Mouse (Mus musculus): ENCODE measurements around the gene Frmd4a. TPM values are rescaled to one million over a fixed set of nuclear protein-coding genes. Genes with fewer than 3 reads are reported as not detected.
"Not testable (repeated sequence)": the region's sequence is repeated elsewhere in the genome, so short reads cannot be mapped to it uniquely, and the experiment has no call there.

Frmd4a gene
- total RNA-seq, 1 experiment from 2014 or later, result 27.8 TPM

DNA sequence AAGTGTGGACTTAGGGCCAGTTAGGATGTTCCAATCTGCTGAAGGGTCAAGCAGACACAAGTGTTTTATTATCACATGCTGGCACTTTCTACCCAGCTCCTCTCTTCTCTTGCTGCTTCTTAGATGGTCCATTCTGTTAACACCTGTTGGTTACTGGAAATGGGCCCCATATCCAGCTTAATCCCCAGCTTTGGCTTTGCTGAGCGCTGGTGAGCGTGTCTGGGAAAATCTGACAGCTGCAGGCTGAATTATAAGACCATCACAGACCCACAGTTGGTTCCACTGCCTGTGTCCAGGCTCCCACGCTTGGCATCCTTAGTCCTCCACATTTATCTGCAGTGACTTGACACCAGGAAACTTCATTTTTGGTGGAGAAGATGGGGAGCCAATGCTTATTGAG is 589.0 kb downstream of the Frmd4a start:
- ATAC-seq (replicated peaks in 1 of 2; ENCODE audit: insufficient read depth in 1 of 2, low FRiP score in 2 of 2, low TSS enrichment in 1 of 2, low read depth in 1 of 2, poor library complexity in 2 of 2, severe bottlenecking in 2 of 2), result no peak

GRCm38 (mm10) chr2:4608253-4608652 is 590.7 kb downstream of the Frmd4a start:
- ATAC-seq (replicated peaks in 1 of 2; ENCODE audit: insufficient read depth in 1 of 2, low FRiP score in 2 of 2, low TSS enrichment in 1 of 2, low read depth in 1 of 2, poor library complexity in 2 of 2, severe bottlenecking in 2 of 2), result no peak

GRCm38 (mm10) chr2:4609433-4609832 is 591.9 kb downstream of the Frmd4a start:
- no peak for ATAC-seq (replicated peaks in 1 of 2; ENCODE audit: insufficient read depth in 1 of 2, low FRiP score in 2 of 2, low TSS enrichment in 1 of 2, low read depth in 1 of 2, poor library complexity in 2 of 2, severe bottlenecking in 2 of 2)

DNA sequence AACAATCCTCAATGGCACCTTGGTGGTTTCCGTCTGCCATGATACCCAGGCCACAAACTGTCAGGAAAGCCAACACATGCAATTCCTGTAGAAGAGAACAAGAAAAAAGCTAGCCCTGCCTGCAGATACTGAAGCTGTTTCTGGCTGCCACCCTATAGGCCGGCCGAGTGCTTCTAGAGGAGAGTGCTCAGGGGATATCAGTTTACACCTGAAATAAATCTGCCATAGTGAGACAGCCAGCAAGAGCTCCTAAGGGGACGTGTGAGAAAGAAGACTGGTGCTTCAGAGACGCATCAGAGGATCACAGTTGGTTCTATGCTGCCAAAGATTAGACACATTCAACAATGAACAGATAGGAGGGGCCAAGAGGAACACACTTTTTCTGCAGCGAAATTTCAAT is 593.8 kb downstream of the Frmd4a start:
- ATAC-seq (replicated peaks in 1 of 2; ENCODE audit: insufficient read depth in 1 of 2, low FRiP score in 2 of 2, low TSS enrichment in 1 of 2, low read depth in 1 of 2, poor library complexity in 2 of 2, severe bottlenecking in 2 of 2), result no peak

- ATAC-seq (replicated peaks in 1 of 2; ENCODE audit: insufficient read depth in 1 of 2, low FRiP score in 2 of 2, low TSS enrichment in 1 of 2, low read depth in 1 of 2, poor library complexity in 2 of 2, severe bottlenecking in 2 of 2), result no peak
Observed at GRCm38 (mm10) chr2:4611704-4612103, 594.2 kb downstream of the Frmd4a start.

GRCm38 (mm10) chr2:4614276-4614929 is 596.9 kb downstream of the Frmd4a start:
- ATAC-seq (replicated peaks in 1 of 2; ENCODE audit: insufficient read depth in 1 of 2, low FRiP score in 2 of 2, low TSS enrichment in 1 of 2, low read depth in 1 of 2, poor library complexity in 2 of 2, severe bottlenecking in 2 of 2), result not testable (repeated sequence)

- ATAC-seq (replicated peaks in 1 of 2; ENCODE audit: insufficient read depth in 1 of 2, low FRiP score in 2 of 2, low TSS enrichment in 1 of 2, low read depth in 1 of 2, poor library complexity in 2 of 2, severe bottlenecking in 2 of 2), result no peak
Observed at GRCm38 (mm10) chr2:4615014-4615546, 597.6 kb downstream of the Frmd4a start.

- no peak for ATAC-seq (replicated peaks in 1 of 2; ENCODE audit: insufficient read depth in 1 of 2, low FRiP score in 2 of 2, low TSS enrichment in 1 of 2, low read depth in 1 of 2, poor library complexity in 2 of 2, severe bottlenecking in 2 of 2)
Observed at GRCm38 (mm10) chr2:4616995-4617394, 599.5 kb downstream of the Frmd4a start.

DNA sequence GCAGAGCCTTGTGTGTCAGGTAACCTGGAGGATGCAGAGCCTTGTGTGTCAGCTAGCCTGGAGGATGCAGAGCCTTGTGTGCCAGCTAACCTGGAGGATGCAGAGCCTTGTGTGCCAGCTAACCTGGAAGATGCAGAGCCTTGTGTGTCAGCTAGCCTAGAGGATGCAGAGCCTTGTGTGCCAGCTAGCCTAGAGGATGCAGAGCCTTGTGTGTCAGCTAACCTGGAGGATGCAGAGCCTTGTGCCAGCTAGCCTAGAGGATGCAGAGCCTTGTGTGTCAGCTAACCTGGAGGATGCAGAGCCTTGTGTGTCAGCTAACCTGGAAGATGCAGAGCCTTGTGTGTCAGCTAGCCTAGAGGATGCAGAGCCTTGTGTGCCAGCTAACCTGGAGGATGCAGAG is 601.6 kb downstream of the Frmd4a start:
- ATAC-seq (replicated peaks in 1 of 2; ENCODE audit: insufficient read depth in 1 of 2, low FRiP score in 2 of 2, low TSS enrichment in 1 of 2, low read depth in 1 of 2, poor library complexity in 2 of 2, severe bottlenecking in 2 of 2), result not testable (repeated sequence)

GRCm38 (mm10) chr2:4619893-4620593 is 602.5 kb downstream of the Frmd4a start:
- ATAC-seq (replicated peaks in 1 of 2; ENCODE audit: insufficient read depth in 1 of 2, low FRiP score in 2 of 2, low TSS enrichment in 1 of 2, low read depth in 1 of 2, poor library complexity in 2 of 2, severe bottlenecking in 2 of 2), result no peak

DNA sequence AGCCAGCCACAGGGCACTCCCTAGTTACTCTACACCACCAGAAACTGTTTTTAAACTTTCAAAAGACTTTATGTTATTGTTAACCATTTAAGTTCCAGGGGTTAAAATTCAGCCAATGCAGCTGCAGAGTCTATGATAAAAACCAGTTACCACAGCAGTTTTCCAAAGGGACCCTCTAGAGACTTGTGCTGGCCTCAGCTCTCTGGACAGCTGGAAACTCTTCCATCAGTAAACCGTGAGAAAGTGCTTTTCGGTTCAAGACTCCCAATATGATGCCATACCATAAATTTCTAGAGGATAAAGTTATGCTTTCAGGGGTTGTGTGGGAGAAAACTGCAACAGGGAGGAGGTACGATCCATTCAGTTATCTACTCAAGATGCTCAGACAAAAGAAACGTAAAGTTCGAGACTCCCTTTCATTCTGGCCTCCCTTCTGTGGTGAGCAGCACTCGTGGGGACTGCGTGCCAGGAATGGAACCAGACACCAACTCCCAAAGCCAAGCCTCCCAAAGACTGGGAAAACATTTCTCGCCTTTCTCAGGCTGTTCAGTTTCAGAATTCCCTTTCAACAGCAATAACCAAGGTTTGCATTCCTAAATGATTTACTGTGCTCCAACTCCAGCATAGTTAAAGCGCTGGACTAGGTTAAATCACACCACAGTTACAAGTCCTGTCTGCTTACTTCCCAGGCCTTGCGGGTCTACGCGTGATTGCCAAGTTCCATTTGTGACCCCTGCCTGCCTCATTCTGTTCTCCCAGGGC is 603.3 kb downstream of the Frmd4a start:
- ATAC-seq (replicated peaks in 1 of 2; ENCODE audit: insufficient read depth in 1 of 2, low FRiP score in 2 of 2, low TSS enrichment in 1 of 2, low read depth in 1 of 2, poor library complexity in 2 of 2, severe bottlenecking in 2 of 2), result no peak

- no peak for ATAC-seq (replicated peaks in 1 of 2; ENCODE audit: insufficient read depth in 1 of 2, low FRiP score in 2 of 2, low TSS enrichment in 1 of 2, low read depth in 1 of 2, poor library complexity in 2 of 2, severe bottlenecking in 2 of 2)
Observed at GRCm38 (mm10) chr2:4621471-4621985, 604.0 kb downstream of the Frmd4a start.

DNA sequence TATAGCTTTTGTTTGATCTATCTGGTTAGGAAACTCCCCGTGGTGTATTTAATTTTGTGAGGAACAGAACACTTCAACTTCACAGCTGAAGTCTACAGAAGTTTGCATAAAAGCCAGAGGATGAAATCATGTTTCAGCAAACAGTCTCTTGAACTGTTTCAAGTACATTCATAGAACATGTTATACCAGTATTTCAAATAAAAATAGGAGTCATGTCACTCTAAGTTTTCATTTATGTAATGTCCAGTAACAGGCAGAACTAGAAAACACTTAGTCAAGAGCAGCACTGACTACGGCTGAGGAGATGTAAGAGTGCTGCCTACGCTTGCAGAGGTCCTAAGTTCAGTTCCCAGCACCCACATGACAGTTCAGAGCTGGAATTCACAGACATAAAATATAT is 609.4 kb downstream of the Frmd4a start:
- ATAC-seq (replicated peaks in 1 of 2; ENCODE audit: insufficient read depth in 1 of 2, low FRiP score in 2 of 2, low TSS enrichment in 1 of 2, low read depth in 1 of 2, poor library complexity in 2 of 2, severe bottlenecking in 2 of 2), result no peak

DNA sequence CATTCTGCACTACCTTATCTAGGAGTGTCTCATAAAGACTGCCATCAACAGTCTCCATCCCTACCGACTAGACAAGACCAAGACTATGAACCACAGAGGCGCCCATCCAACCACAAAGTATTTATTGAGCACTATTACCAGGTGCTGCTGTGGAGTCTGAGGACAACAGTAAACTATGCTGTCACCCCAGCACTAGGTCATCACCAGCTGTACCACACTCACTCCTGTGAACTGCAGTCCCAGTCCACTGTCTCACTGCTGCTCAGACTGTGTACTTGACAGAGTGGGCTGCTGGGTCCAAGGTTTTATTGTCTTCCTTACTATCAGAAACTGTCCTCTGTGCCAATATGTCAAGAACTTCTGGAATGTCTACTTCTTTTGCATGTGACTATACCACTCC is 611.4 kb downstream of the Frmd4a start:
- ATAC-seq (replicated peaks in 1 of 2; ENCODE audit: insufficient read depth in 1 of 2, low FRiP score in 2 of 2, low TSS enrichment in 1 of 2, low read depth in 1 of 2, poor library complexity in 2 of 2, severe bottlenecking in 2 of 2), result no peak

DNA sequence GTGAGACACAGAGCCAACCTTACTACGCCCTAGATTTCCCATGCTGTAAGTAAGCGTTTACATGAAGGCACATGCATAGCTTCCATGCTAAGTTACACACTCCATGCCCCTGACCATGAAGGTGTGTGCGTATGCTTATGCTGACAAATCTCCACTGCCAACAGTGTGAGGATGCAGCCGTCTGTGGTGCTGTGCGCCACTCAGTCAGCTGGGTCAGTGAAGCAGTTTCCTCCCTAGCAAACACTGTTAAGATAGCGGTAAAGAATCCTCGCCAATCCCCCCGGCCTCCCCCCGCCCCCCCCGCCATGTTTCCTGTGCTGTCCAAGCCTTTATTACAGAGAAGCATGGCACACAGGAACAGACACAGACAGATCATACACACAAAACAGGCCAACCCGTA is 612.0 kb downstream of the Frmd4a start:
- no peak for ATAC-seq (replicated peaks in 1 of 2; ENCODE audit: insufficient read depth in 1 of 2, low FRiP score in 2 of 2, low TSS enrichment in 1 of 2, low read depth in 1 of 2, poor library complexity in 2 of 2, severe bottlenecking in 2 of 2)

DNA sequence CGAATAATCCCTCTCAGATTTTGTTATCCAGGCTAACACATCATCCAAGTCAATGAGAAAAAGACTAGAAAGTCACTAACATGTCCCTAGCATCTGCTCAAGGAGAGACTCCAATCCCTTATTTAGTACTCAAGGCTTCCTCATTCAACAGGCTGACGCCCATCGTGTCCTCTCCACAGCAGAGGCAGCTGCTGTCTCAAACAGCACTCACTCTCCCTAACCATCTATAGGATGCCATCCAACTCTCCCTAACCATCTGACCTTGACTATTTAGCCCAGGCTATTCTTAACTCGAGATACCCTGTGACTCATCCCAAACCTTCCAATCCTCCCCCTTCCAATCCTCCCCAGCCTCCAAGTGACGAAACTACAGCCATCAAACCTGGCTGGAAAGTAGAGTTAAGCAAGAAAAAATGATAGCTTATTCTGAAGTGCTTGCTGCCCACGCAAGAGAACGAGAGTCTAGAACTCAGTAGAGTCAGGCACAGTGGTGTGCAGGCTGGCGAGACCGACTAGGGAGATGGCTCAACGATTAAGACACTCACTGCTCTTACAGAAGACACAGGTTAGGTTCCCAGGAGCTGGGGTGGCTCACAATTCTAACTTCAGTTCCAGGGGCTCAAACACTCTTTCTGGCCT is 612.8 kb downstream of the Frmd4a start:
- ATAC-seq (replicated peaks in 1 of 2; ENCODE audit: insufficient read depth in 1 of 2, low FRiP score in 2 of 2, low TSS enrichment in 1 of 2, low read depth in 1 of 2, poor library complexity in 2 of 2, severe bottlenecking in 2 of 2), result no peak

- ATAC-seq (replicated peaks in 1 of 2; ENCODE audit: insufficient read depth in 1 of 2, low FRiP score in 2 of 2, low TSS enrichment in 1 of 2, low read depth in 1 of 2, poor library complexity in 2 of 2, severe bottlenecking in 2 of 2), result no peak
Observed at GRCm38 (mm10) chr2:4635804-4636203, 618.3 kb downstream of the Frmd4a start.

All from hematopoietic stem cell, adult 5-6 weeks (primary cell).